Mouse (Mus musculus) induced T-regulatory cell, adult 2 months (primary cell): ENCODE measurements at regions not wholly inside any gene's neighbourhood (a gene's known extent, or its start where the extent isn't known, plus 50 kb on each side); places are given as distances from the start of the nearest gene placed in this dataset.
"Not testable (repeated sequence)": the region's sequence is repeated elsewhere in the genome, so short reads cannot be mapped to it uniquely, and the experiment has no call there.

Source experiments
- DNase-seq: peaks from one replicate; pipeline ENCODE4 v3.0.0-alpha.2; 2012; ENCODE audit warnings: low read depth

DNA sequence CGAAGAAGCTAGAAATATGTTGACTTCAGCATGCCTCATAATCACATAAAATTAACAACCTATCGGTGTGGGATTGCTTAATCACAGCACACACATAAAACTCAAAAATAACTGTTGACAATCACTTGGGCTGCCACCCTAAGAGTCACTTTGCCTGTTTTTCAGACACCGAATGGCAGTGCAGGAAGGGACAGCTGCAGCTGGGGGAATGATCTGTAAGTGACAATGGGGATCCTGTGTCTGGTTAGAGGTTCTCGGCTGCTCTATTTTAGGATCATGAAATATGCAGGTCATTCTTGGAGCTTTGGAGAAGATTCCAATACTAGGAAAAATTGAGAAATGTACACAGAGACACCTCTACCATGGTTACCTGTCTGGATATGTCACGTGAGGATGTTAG is 54.4 kb upstream of the Tcf12 start:
- no peak for DNase-seq

GRCm38 (mm10) chr9:72166611-72167010 is 54.9 kb upstream of the Tcf12 start:
- DNase-seq, result no peak

GRCm38 (mm10) chr9:72169231-72169630 is 57.6 kb upstream of the Tcf12 start:
- no peak for DNase-seq

DNA sequence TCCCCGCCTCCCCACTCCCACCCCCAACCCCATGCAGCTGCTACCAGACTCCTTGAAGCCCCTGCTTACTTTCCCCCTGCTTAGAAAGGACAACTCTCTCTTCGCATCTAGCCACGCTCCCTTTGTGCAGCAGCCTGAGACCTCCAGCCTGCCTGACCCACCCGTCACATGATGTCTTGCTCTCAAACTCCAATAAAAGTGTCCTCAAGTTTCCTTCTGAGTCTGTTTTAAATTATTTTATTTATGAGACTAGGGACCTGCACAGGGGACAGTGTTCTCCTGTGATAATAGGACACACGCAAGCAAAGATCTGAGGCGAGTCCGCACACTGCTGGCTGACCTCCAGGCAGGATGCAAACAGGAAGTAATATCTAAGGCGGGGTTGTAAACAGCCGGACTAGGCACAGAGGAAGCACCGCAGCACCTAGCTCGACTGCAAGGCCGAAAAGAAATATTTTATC is 58.1 kb upstream of the Tcf12 start:
- peak; percentile 9 for DNase-seq

- DNase-seq, result no peak
These were observed 58.6 kb upstream of the Tcf12 start for GRCm38 (mm10) chr9:72170235-72170634.

DNA sequence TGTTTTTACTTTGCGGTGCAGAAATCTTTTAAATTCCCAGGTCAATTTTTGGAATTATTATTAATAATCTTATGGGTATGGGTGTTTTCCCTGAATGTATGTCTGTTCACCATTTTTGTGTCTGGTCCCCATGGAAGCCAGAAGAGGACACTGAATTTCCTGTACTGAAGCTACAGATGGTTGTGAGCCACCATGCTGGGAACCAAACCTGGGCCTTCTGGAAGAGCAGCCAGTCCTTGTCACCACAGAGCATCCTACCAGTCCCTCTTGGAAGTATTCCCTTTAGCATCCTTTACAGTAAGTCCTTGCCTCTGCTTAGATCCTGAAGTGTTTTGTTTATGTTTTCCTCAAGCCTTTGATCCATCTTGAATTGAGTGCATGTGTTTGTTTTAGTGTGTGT is 60.7 kb upstream of the Tcf12 start:
- no peak for DNase-seq

DNA sequence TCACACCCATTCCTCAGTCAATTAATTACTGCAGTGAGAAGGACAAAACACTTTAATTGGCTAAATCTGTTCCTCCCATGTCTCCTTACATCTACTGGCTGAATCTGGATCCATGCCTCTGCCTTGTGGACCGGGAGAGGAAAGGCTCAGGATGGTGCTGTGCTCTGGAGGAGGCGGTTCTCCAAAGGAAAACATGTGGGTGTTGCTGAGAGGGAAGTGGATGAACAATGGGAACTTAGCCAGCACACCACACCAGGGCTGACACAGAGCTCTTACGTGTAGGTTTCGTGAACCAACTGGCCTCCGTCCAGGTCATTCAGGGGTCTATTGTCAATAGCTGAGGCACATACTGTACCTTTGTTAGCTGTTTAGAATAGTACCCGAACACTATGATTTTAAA is 69.3 kb upstream of the Tcf12 start:
- no peak for DNase-seq

DNA sequence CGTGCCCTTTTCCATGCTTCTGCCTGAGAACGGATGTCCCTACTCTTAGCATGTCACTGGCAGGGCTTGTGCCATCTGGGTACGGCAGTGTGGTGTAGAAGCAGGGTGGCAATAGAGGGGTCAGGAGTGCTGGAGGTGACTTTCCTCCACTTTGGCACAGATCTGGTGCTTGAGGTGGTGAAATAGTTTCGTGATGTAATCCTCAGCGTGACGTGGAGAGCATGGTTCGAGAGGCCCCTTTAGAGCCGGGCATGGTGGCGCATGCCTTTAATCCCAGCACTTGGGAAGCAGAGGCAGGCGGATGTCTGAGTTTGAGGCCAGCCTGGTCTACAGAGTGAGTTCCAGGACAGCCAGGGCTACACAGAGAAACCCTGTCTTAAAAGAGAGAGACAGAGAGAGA is 71.7 kb upstream of the Tcf12 start:
- no peak for DNase-seq

DNA sequence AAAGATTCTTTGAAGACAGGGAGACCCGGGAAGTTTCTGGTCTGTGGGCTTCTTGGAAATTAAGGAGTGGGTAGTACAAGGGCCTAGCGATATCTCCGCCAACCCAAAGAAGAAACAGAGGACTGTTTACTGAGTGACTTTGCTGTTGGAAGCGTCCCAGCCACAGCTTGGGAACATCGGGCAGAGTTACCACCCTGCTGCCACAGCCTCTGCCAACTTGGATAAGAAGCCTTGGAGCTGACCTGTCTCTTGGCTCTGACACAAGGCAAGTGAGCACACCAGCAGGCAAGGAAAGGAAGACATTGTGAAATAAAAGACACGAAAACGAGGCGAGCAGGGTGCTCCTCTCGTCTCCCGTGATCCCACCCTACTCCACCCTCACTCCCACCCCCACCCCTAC is 72.3 kb upstream of the Tcf12 start:
- DNase-seq, result no peak

GRCm38 (mm10) chr9:72189867-72190266 is 78.2 kb upstream of the Tcf12 start:
- DNase-seq, result no peak

DNA sequence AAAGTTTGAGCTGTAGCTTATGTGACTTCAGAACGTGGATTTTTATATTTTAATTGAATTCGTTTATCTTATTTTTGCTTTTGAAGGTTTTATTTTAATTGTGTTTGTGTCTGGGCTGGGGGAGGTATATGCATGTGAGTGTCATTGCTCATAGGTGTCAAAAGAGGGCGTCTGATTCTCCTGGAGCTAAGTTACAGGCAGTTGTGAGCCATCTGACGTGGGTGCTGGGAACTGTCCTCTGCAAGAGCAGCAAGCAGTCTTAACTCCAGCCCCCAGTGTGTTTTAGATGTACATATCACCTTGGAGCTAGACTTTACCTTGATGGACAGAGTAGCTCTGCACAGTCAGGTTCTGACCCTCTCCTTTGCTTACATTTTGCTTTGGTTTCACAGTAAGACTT is 79.0 kb upstream of the Tcf12 start:
- no peak for DNase-seq

DNA sequence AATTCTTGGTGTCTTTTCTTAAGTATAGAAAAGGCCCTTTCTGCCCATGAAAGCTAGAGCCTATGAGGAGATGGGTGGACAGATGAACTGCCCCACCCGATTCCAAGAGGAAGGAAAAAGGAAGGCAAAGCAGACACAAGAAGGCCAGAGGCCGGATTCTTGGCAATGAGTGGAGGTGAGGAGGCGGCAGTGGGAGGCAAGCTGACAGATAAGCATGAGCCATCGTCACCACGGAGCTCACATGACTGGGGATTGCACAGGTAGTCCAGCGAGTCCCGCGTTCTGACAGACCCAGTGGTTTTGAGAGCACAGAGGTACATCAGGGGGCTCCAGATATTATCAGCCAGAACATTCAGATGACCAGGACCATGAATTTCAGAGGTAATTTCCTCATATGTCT is 79.4 kb upstream of the Tcf12 start:
- DNase-seq, result no peak

- peak; percentile 51 for DNase-seq
These were observed 80.6 kb upstream of the Tcf12 start for GRCm38 (mm10) chr9:72192051-72192952.

- DNase-seq, result not testable (repeated sequence)
These were observed 81.3 kb upstream of the Tcf12 start for GRCm38 (mm10) chr9:72192953-72193337.

DNA sequence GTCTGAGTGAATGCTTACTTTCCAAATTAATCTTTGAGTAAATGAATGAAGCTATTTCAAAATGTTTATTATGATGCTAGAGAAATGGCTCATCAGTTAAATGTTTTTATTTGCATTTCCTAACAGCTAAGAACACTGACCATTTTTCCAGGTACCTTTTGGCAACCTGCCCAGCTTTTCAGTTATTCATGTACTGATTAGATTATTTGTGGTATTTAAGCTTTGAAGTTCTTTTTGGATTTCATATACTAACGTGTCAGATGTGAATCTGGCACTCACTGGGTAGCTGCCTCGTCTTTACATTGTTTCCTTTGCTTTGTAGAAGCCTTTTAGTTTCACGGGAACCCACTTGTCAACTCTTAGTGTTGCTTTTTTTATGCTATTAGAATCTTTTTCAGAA is 79.3 kb upstream of the Zfp280d start:
- DNase-seq, result no peak

- DNase-seq, result no peak
These were observed 77.9 kb upstream of the Zfp280d start for GRCm38 (mm10) chr9:72196626-72197330.

GRCm38 (mm10) chr9:72197331-72197732 is 77.3 kb upstream of the Zfp280d start:
- no peak for DNase-seq

DNA sequence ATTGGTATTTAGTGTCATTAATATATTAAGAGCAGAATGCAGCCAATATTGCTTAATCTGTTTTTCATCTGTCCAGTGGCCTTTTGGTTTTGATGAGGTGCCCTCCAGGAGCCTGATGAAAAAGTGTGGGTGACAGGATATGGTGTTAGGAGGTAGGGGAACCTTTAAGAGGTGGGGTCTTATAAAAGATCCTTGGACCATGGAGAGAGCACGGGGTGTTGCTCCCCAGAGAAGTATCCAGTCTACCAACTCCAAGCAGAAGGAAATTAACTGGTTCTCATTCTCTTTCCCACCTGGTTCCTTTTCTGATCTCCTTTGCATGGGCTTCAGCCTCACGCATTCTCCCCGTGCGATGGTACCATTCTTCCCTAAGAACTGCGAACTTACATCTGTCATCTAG is 75.7 kb upstream of the Zfp280d start:
- no peak for DNase-seq

GRCm38 (mm10) chr9:72204357-72204905 is 70.2 kb upstream of the Zfp280d start:
- no peak for DNase-seq

DNA sequence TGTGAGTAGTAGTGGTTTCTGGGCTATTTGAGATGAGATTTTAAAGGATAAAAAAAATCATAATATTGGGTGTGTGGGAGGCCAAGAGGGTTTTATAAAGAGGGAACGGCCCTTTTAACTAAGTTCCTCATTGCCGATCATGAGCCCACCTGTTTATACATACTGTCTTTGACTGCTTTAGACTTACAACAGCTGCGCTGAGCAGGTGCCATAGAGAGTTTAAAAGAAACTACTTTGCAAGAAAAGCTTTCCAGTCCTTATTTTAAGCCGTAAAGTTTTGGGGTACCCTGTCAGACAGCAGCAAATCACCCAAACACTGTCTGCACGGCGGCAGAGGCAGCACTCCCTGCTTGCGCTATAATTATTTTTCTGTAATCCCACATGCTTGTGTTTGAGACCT is 68.8 kb upstream of the Zfp280d start:
- DNase-seq, result no peak

GRCm38 (mm10) chr9:72206911-72207310 is 67.7 kb upstream of the Zfp280d start:
- no peak for DNase-seq

GRCm38 (mm10) chr9:72208296-72208695 is 66.4 kb upstream of the Zfp280d start:
- no peak for DNase-seq
